Mouse (Mus musculus): Measurements from ENCODE around the gene Tmc4.

DNA sequence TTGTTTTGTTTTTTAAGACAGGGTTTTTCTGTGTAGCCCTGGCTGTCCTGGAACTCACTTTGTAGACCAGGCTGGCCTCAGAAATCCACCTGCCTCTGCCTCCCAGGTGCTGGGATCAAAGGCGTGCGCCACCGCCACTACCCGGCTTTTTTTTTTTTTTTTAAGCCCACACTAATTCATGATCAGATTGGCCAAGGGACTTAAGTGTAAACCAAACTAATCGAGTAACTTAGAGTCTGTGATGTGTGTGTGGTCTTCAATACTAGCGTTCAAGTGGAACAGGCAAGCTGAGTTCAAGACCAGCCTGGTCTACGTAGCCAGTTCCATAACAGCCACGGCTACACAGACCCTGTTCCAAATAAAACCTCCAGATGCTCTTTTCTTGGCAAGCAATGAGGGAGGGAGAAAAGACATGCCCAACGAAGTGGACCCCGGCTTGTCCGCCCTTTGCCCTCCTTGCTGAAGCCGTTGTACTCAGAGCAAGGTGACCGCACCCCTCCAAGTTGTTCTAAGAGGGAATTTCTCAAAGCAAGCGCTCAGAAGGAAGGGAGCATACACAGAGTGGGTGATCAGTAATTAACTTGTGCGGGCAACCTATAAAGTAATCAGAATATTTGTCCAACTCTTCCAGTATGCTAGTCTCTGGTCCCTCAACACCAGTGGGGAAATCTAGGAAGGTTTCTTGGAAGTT lies 12.7 kb downstream of the Tmc4 start:
- TF ChIP-seq CTCF (IDR thresholded peaks at IDR 0.05; ENCODE audit: low read depth, low read length) (no peak), POLR2A (IDR thresholded peaks at IDR 0.05; ENCODE audit: borderline replicate concordance, low read depth, low read length) (no peak)

Data from bone marrow macrophage, adult 2 months (primary cell).